Mouse (Mus musculus): ENCODE results near the gene E4f1.

- TF ChIP-seq CTCF (IDR thresholded peaks at IDR 0.05; ENCODE audit: low read depth, low read length) (no peak), GATA1 (IDR thresholded peaks at IDR 0.05; ENCODE audit: borderline replicate concordance, low read length) (no peak)
These were observed 26.7 kb downstream of the E4f1 start for GRCm38 (mm10) chr17:24443409-24443808.
